Mouse (Mus musculus) lung, adult 2 months (tissue): ENCODE results near the gene Ncor1.

Experiments used
- CTCF ChIP-seq: fragments of 200-500 bp; IDR thresholded peaks from 2 replicates; pipeline ENCODE4 v1.5.1; 2011; ENCODE audit warnings: mild to moderate bottlenecking, low read length, control low read depth; ENCODE audit not compliant: insufficient read depth
- POLR2A ChIP-seq: fragments of 200-500 bp; IDR thresholded peaks from 2 replicates; pipeline ENCODE4 v1.6.1; 2011; ENCODE audit warnings: low read depth, mild to moderate bottlenecking, control low read depth, low read length, borderline replicate concordance; ENCODE audit errors: extremely low read depth

DNA sequence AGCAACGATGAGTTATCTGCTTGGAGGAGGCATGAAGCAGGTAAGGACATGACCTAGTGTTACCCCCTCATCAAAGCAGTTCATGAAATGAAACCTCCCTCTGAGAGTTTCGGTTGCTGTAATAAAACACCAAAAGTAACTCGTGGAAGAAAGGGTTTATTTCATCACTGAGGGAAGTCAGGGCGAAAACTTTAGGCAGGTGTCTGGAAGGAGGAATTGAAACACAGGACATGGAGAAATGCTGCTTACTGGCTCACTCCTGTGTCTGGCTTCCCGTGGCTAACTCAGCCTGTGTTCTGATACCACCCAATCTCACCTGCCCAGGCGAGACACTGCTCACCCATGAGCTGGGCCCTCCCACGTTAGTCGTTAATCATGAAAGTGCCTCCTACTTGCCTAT is 173.3 kb downstream of the Ncor1 start:
- TF ChIP-seq CTCF = no peak
- TF ChIP-seq POLR2A = no peak
